Mouse (Mus musculus): ENCODE data around the gene Fam162b. TPM values are rescaled to one million over a fixed set of nuclear protein-coding genes. Genes with fewer than 3 reads are reported as not detected.

Gene Fam162b
- total RNA-seq (2015; ENCODE audit: low replicate concordance), result not detected in 2 replicates
- not detected in 2 replicates for total RNA-seq (2017; ENCODE audit: low replicate concordance)

- ATAC-seq (replicated peaks; ENCODE audit: low FRiP score, poor library complexity, severe bottlenecking), result no peak
Observed at GRCm38 (mm10) chr10:51590139-51590574, at the start of gene Fam162b. Gene Fam162b, minus strand, starts transcription at chr10:51590517.

- ATAC-seq (replicated peaks; ENCODE audit: low FRiP score, poor library complexity, severe bottlenecking), result no peak
Observed at GRCm38 (mm10) chr10:51631411-51632136, 41.3 kb upstream of the Fam162b start, which contains the start of gene Gprc6a. Gene Gprc6a, minus strand, starts transcription at chr10:51631461.

GRCm38 (mm10) chr10:51621193-51621592 lies 30.9 kb upstream of the Fam162b start:
- no peak for ATAC-seq (replicated peaks; ENCODE audit: low FRiP score, poor library complexity, severe bottlenecking)

GRCm38 (mm10) chr10:51620126-51620525 lies 29.8 kb upstream of the Fam162b start:
- no peak for ATAC-seq (replicated peaks; ENCODE audit: low FRiP score, poor library complexity, severe bottlenecking)

GRCm38 (mm10) chr10:51618538-51618937 lies 28.2 kb upstream of the Fam162b start:
- ATAC-seq (replicated peaks; ENCODE audit: low FRiP score, poor library complexity, severe bottlenecking), result no peak

GRCm38 (mm10) chr10:51614826-51615590 lies 24.7 kb upstream of the Fam162b start:
- ATAC-seq (replicated peaks; ENCODE audit: low FRiP score, poor library complexity, severe bottlenecking), result no peak

- ATAC-seq (replicated peaks; ENCODE audit: low FRiP score, poor library complexity, severe bottlenecking), result no peak
Observed at GRCm38 (mm10) chr10:51613421-51613820, 23.1 kb upstream of the Fam162b start.

- no peak for ATAC-seq (replicated peaks; ENCODE audit: low FRiP score, poor library complexity, severe bottlenecking)
Observed at GRCm38 (mm10) chr10:51611969-51612682, 21.8 kb upstream of the Fam162b start.

GRCm38 (mm10) chr10:51609741-51610425 lies 19.6 kb upstream of the Fam162b start:
- no peak for ATAC-seq (replicated peaks; ENCODE audit: low FRiP score, poor library complexity, severe bottlenecking)

- no peak for ATAC-seq (replicated peaks; ENCODE audit: low FRiP score, poor library complexity, severe bottlenecking)
Observed at GRCm38 (mm10) chr10:51596928-51597635, 6.8 kb upstream of the Fam162b start.

GRCm38 (mm10) chr10:51595001-51595931 lies 4.9 kb upstream of the Fam162b start:
- ATAC-seq (replicated peaks; ENCODE audit: low FRiP score, poor library complexity, severe bottlenecking), result no peak

- ATAC-seq (replicated peaks; ENCODE audit: low FRiP score, poor library complexity, severe bottlenecking), result no peak
Observed at GRCm38 (mm10) chr10:51591574-51591973, 1.3 kb upstream of the Fam162b start.

- ATAC-seq (replicated peaks; ENCODE audit: low FRiP score, poor library complexity, severe bottlenecking), result no peak
Observed at GRCm38 (mm10) chr10:51584919-51585318, 5.4 kb downstream of the Fam162b start.

GRCm38 (mm10) chr10:51584378-51584777 lies 5.9 kb downstream of the Fam162b start:
- no peak for ATAC-seq (replicated peaks; ENCODE audit: low FRiP score, poor library complexity, severe bottlenecking)

- ATAC-seq (replicated peaks; ENCODE audit: low FRiP score, poor library complexity, severe bottlenecking), result no peak
Observed at GRCm38 (mm10) chr10:51571225-51571996, 18.9 kb downstream of the Fam162b start.

GRCm38 (mm10) chr10:51556005-51556404 lies 34.3 kb downstream of the Fam162b start:
- ATAC-seq (replicated peaks; ENCODE audit: low FRiP score, poor library complexity, severe bottlenecking), result no peak

- no peak for ATAC-seq (replicated peaks; ENCODE audit: low FRiP score, poor library complexity, severe bottlenecking)
Observed at GRCm38 (mm10) chr10:51553348-51554123, 36.8 kb downstream of the Fam162b start.

All from erythroid progenitor cell, adult 5-6 weeks (primary cell).